In the genomic region with DNA sequence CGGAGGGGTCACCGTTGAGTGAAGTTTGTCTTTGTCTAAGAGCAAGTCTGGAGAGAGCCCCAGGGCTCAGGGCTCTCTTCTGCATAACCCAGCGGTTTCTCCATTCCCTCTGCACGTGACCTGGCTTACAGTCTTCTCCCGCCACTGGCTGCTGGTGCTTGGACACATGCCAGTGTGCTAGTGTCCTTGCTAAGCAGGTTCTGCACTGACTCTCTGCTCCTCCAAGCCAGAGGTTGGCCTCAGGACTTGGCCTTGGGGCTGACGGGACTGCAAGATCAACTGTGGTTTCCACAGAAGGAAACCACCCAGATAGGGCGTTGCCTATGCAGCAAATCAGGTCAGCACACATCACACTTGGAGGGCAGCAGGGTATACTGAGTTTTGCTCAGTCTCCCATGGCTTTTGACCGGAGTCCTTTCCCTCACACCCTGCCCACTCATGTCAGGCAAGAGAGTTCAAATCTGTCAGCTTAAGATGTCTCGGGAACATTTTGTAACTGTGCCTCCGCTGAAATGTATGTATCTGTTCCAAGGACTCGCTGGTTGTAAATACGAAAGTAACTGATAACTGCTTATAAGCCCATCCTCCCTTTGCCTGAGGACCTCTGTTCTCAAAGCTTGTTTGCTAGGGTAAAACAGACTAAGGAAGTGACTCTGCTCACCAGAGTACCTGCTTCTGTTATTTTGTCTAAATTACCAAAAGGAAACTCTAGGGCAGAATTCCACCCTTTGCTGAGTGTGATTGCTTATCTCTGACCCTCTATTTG, we compare ENCODE assay signal across 8 mouse cellular contexts. TPM values are rescaled to one million over a fixed set of nuclear protein-coding genes. Genes with fewer than 3 reads are reported as not detected.
A peak's percentile ranks its signal among the peaks of the same experiment; 100 is the strongest.
DNase-seq lines count a peak whose midpoint lies in the region; ATAC-seq and TF ChIP-seq lines count a peak whose summit lies in the region.
"Had no signal": no experiment of that assay in that cellular context is flagged by ENCODE, and none has a peak within 500 bp of the region (broad histone marks: within the 10 kb centered on the region; RNA-seq: fewer than 3 reads in every experiment).

No protein-coding gene starts in this region.

- H3K36me3 ChIP-seq in liver, embryonic 15.5 days (replicated peaks), result no peaks in the 10 kb centered on the region
- H3K36me3 ChIP-seq in forebrain, postnatal 0 days (ENCODE audit: insufficient read depth), result no peaks in the 10 kb centered on the region
- H3K36me3 ChIP-seq: neural tube, embryonic 13.5 days had no signal

- 23% methylated on average over 12 of the region's 12 CpGs for WGBS in liver, embryonic 15.5 days (ENCODE audit: insufficient replicate concordance)
- WGBS in forebrain, postnatal 0 days, result 73% methylated on average over 12 of the region's 12 CpGs

- TF ChIP-seq POLR2A in bone marrow macrophage, adult 2 months (IDR thresholded peaks at IDR 0.05; ENCODE audit: borderline replicate concordance, low read depth, low read length), result no peak

- TF ChIP-seq CTCF in bone marrow macrophage, adult 2 months (IDR thresholded peaks at IDR 0.05; ENCODE audit: low read depth, low read length), result no peak
- no peak for TF ChIP-seq CTCF in forebrain, postnatal 0 days (IDR thresholded peaks at IDR 0.05; ENCODE audit: low read depth)

- no peak overlapping the region for H3K9ac ChIP-seq in liver, embryonic 15.5 days
- no peak overlapping the region for H3K9ac ChIP-seq in forebrain, postnatal 0 days
- H3K9ac ChIP-seq: neural tube, embryonic 13.5 days had no signal

- intact Hi-C loops in heart, postnatal 10 days (cut with DNase I), result no loop called here

- peak overlapping the region; percentile 38 for H3K4me3 ChIP-seq in bone marrow macrophage, adult 2 months (ENCODE audit: insufficient read depth, low read length)
- H3K4me3 ChIP-seq in liver, embryonic 15.5 days (replicated peaks), result no peak overlapping the region
- no peak overlapping the region for H3K4me3 ChIP-seq in forebrain, postnatal 0 days (ENCODE audit: low read depth, low read length)
- H3K4me3 ChIP-seq: neural tube, embryonic 13.5 days had no signal

- peak; percentile 67 for DNase-seq in urinary bladder, postnatal 14 days (ENCODE audit: low spot score)
- no peak for DNase-seq in urinary bladder, postnatal 10 days (ENCODE audit: low spot score)
- peak; percentile 54 to 57 for DNase-seq in heart, postnatal 10 days
- peak; percentile 49 for DNase-seq in retina, postnatal 1 day
- no peak for DNase-seq in forebrain, postnatal 0 days

- no peaks in the 10 kb centered on the region for H3K9me3 ChIP-seq in liver, embryonic 15.5 days (replicated peaks)
- no peaks in the 10 kb centered on the region for H3K9me3 ChIP-seq in forebrain, postnatal 0 days (ENCODE audit: low read length)
- H3K9me3 ChIP-seq: neural tube, embryonic 13.5 days had no signal

- 0 out of 2 replicates have a peak overlapping the region, but pooled peaks have one; percentile 8 for H3K4me2 ChIP-seq in liver, embryonic 15.5 days
- H3K4me2 ChIP-seq in forebrain, postnatal 0 days (ENCODE audit: low read depth), result no peak overlapping the region
- H3K4me2 ChIP-seq: neural tube, embryonic 13.5 days had no signal

- H3K27me3 ChIP-seq in liver, embryonic 15.5 days, result no peaks in the 10 kb centered on the region
- H3K27me3 ChIP-seq in forebrain, postnatal 0 days (ENCODE audit: insufficient read depth, low read length), result no peaks in the 10 kb centered on the region
- H3K27me3 ChIP-seq: neural tube, embryonic 13.5 days had no signal

- peak; percentile 40; the same call in 1 of the 2 replicates for ATAC-seq in liver, embryonic 15.5 days (ENCODE audit: insufficient read depth)
- no peak for ATAC-seq in forebrain, postnatal 0 days

- H3K27ac ChIP-seq in bone marrow macrophage, adult 2 months (ENCODE audit: insufficient read depth, low read depth, low read length), result peak overlapping the region; percentile 89
- H3K27ac ChIP-seq in liver, embryonic 15.5 days (replicated peaks), result no peak overlapping the region
- no peak overlapping the region for H3K27ac ChIP-seq in forebrain, postnatal 0 days (ENCODE audit: low read depth, low read length)
- H3K27ac ChIP-seq: neural tube, embryonic 13.5 days had no signal

- peaks cover 76% of the 10 kb centered on the region for H3K4me1 ChIP-seq in bone marrow macrophage, adult 2 months (ENCODE audit: control insufficient read depth, insufficient read depth, low read length)
- H3K4me1 ChIP-seq in liver, embryonic 15.5 days (replicated peaks), result 0 out of 2 replicates have a peak, but pooled peaks cover 6% of the 10 kb centered on the region
- H3K4me1 ChIP-seq in forebrain, postnatal 0 days (ENCODE audit: insufficient read depth), result no peaks in the 10 kb centered on the region
- H3K4me1 ChIP-seq: neural tube, embryonic 13.5 days had no signal

RNA-seq across cellular contexts. Expression of gene Dock2, which starts 12.3 kb away (rescaled TPM):
- polyA plus RNA-seq in bone marrow macrophage, adult 2 months (2012; ENCODE audit: insufficient read depth, insufficient read length, missing spikeins), result 95.9 and 104 TPM in 2 replicates
- total RNA-seq in heart, postnatal 10 days (2021), result 1 to 10 TPM; 2.1 to 2.4 TPM
- 4.6 and 5.1 TPM in 2 replicates for polyA plus RNA-seq in liver, embryonic 15.5 days (2015; fragmentation: Nextera tagmentation; extraction: Ambion mirVana)
- 1.3 and 2.3 TPM in 2 replicates for total RNA-seq in forebrain, postnatal 0 days (2014; rRNA removed)
- polyA plus RNA-seq in forebrain, postnatal 0 days (2015; fragmentation: Nextera tagmentation; extraction: Ambion mirVana), result 0.23 and 0.63 TPM in 2 replicates

Comparison
In these comparisons a context has a peak if more than half of its experiments do, and no peak if none do; other contexts are left out.
1. DNase-seq: peak in urinary bladder, postnatal 14 days (single experiment), heart, postnatal 10 days (2 of 2) and retina, postnatal 1 day (single experiment); none in urinary bladder, postnatal 10 days (single experiment) and forebrain, postnatal 0 days (single experiment).
2. RNA of gene Dock2, which starts 12.3 kb away (polyA plus RNA-seq): 95.9 to 104 TPM in bone marrow macrophage, adult 2 months; 4.6 to 5.1 TPM in liver, embryonic 15.5 days and 0.23 to 0.63 TPM in forebrain, postnatal 0 days; every median in the first group is over 10 times any median in the second.